Mouse (Mus musculus) gastrocnemius, postnatal 36 days (tissue): ENCODE measurements around the gene Trappc1. TPM values are rescaled to one million over a fixed set of nuclear protein-coding genes. Genes with fewer than 3 reads are reported as not detected.
"Not testable (repeated sequence)": the region's sequence is repeated elsewhere in the genome, so short reads cannot be mapped to it uniquely, and the experiment has no call there.

Experiments used
- DNase-seq, 2 experiments: peaks; one replicate each; pipeline ENCODE4 v3.0.0; 2022
- intact Hi-C: fragments of 180-260 bp; cut with DNase I; formaldehyde crosslinking; loops from one replicate; pipeline ENCODE4 v1.15.1; 2025
- long read RNA-seq, 2 experiments: library from polyadenylated mRNA; stranded (forward); transcript quantifications; one replicate each; pipeline ENCODE4 v2.0.0; 2021
- total RNA-seq, 2 experiments: library from RNA; stranded (reverse); gene quantifications; 2 replicates each; pipeline ENCODE4 v1.2.3; 2021

Trappc1 gene
- total RNA-seq: 10 to 100 TPM; 40.1 to 41.8 TPM
- long read RNA-seq, experiment 1, transcript Trappc1-202 (4 exons, 759 nt): major isoform, 28 of 58 reads
- long read RNA-seq, experiment 1, transcript Trappc1-203 (5 exons, 751 nt): minor isoform, 26 of 58 reads
- long read RNA-seq, experiment 1, partial matches to known transcripts: 3 of 58 reads
- long read RNA-seq, experiment 1, other reads (novel, unspliced or antisense): 1 of 58 reads
- long read RNA-seq, experiment 2, transcript Trappc1-203 (5 exons, 751 nt): minor isoform, 28 of 60 reads
- long read RNA-seq, experiment 2, transcript Trappc1-202 (4 exons, 759 nt): major isoform, 31 of 60 reads
- long read RNA-seq, experiment 2, partial matches to known transcripts: 0 of 60 reads
- long read RNA-seq, experiment 2, other reads (novel, unspliced or antisense): 1 of 60 reads

GRCm38 (mm10) chr11:69323667-69324111 lies at the start of gene Trappc1, which contains the start of gene Cntrob:
TSS of gene Trappc1 (plus strand) at chr11:69323980.
TSS of gene Cntrob (minus strand) at chr11:69323775.
- intact Hi-C loops: loop anchor here (5.0 kb wide), 1 partner anchor 44 kb away; the partner anchor contains the start of gene Chd3
- DNase-seq: peak; percentile 96 to 99

GRCm38 (mm10) chr11:69275650-69276049 lies 48.1 kb upstream of the Trappc1 start:
- no peak for DNase-seq
- intact Hi-C loops: loop anchor here (5.0 kb wide), 1 partner anchor 42 kb away; no protein-coding TSS in a partner anchor

DNA sequence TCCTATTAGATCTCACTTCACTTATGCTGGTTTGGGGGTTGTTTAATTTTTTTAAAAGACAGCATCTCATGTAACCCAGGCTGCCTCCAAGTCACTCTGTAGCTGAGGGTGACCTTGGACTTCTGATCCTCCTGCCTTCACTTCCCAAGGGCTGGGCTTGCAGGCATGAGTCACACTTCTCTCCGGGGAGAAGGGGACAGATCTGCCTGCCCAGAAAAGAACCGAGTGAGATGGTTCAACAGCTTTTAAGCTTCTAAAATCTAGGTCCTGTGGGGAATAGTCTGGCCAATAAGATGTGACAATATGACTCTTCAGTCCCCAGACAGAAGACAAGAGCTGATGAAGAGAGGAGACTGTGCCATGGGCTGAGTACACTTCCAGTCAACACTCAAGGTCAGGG lies 47.7 kb upstream of the Trappc1 start:
- DNase-seq: no peak
- intact Hi-C loops: loop anchor here (5.0 kb wide), 1 partner anchor 41 kb away; no protein-coding TSS in a partner anchor

DNA sequence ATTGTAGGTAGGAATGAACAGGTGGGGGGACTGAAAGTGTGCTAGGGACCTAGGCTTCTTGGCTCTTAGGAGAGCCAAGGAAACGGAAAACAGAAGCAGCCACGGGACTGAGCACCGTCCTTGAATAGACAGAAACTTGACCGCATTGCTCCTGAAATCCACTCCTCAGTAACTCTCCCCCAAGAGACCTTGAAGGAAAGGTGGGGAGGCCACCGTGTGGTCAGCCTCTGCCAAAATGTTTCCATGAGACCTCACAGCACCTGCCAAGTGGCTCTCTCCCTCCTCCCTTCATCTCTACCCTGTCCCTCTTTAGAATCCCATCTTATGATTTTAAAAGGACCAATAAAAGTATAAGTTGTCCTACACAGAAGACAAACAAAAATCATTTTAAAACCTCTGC lies 46.5 kb upstream of the Trappc1 start:
- DNase-seq: no peak
- intact Hi-C loops: loop anchor here (5.0 kb wide), 1 partner anchor 40 kb away; no protein-coding TSS in a partner anchor

DNA sequence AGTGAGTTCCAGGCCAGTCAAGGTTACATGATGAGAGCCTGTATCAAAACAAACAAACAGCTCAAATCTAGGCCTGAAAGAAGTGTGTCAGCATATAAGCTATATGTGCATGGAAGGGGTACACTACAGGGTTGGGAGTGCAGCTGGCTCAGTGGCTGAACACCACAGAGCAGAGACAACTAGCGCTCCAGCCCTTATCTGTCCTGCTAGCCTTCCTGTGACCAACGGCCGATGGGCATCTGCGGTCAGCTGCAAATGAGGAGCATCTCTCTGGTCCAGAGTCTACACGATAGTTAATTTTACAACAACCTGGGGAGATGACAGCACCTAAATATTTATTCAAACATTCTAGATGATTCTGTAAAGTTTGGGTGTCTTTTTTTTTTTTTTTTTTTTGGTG lies 32.7 kb upstream of the Trappc1 start:
- DNase-seq: no peak
- intact Hi-C loops: loop anchor here (2.0 kb wide), 1 partner anchor 60 kb away; no protein-coding TSS in a partner anchor

DNA sequence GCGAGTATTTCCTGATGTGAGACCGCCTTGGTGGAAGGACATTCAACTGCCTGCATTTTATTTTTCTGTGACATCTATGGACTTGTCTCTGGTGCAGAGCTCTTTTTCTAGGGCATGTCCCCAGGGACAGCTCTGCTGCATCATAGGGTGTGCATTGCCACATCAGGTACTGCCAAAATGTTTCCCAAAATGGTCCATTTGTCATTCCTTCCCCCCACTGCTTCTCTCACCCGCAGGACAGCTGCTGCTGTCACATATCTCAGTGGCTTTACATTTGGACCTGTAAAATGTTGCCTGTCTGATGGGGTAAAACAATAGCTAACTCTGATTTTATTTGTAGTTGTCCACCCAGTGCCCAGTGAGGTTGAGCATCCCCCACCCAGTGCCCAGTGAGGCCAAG lies 28.5 kb upstream of the Trappc1 start:
- intact Hi-C loops: no loop called here
- no peak for DNase-seq

DNA sequence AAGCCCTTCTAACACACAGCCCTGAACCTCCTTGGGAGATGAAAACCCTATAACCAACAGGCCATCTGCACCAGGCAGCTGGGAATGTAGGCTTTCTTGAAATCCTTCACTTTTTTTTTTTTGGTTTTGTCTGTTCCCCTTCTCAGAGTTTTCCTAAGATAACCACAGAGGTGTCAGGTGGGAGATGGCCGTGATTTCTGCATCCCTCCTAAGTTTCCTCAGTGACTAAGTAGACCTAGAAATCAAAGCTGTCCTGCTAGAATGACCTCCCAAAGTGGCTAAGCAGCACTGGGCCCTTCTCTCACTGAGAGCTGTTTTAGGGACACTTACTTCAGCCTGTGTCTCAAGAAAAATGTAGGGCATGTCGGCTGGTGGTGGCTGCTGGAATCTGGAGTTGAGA lies 26.0 kb upstream of the Trappc1 start:
- no peak for DNase-seq
- intact Hi-C loops: no loop called here

GRCm38 (mm10) chr11:69298231-69298630 lies 25.5 kb upstream of the Trappc1 start:
- no peak for DNase-seq
- intact Hi-C loops: no loop called here

- DNase-seq: no peak
These were observed 21.0 kb upstream of the Trappc1 start for GRCm38 (mm10) chr11:69302817-69303216.

GRCm38 (mm10) chr11:69305291-69305690 lies 18.5 kb upstream of the Trappc1 start:
- intact Hi-C loops: no loop called here
- DNase-seq: no peak

More at GRCm38 (mm10) chr11:69302817-69303216, 21.0 kb upstream of the Trappc1 start:
- intact Hi-C loops: no loop called here

DNA sequence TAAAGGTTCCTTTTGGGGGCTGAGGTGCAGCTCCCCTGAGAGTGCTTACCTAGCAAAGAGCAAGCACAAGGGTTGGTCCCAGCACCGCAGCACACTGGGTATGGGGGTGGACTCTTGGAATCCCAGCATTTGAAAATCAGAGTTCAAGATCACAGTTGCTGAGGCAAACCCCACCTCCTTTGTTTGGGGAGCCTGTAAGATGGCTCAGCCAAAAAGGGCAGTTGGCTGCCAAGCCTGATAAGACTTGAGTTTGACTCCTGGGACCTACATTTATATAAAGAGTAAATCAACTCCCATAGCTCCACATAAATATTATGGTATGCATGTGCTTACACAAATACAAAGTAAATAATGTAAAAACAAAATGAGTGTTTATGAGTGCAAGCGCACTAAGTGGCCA lies 17.7 kb upstream of the Trappc1 start:
- intact Hi-C loops: no loop called here

GRCm38 (mm10) chr11:69311266-69311665 lies 12.5 kb upstream of the Trappc1 start:
- DNase-seq: peak; percentile 17 to 31
- intact Hi-C loops: no loop called here

More for the DNA sequence above, 17.7 kb upstream of the Trappc1 start:
- DNase-seq: no peak

DNA sequence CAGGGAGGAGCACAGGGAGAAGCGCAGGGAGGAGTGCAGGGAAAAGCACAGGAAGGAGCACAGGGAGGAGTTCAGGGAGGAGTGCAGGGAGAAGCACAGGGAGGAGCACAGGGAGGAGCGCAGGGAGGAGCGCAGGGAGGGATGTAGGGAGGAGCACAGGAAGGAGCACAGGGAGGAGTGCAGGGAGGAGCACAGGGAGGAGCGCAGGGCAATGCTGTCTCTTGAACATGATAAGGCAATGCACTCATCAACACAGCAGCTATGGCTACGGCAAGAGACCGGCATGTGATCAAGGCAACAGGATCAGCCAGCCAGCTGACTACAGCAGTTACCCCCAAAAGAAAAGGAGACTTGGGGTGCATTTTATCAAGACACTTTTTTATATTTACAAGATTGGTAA lies 7.4 kb upstream of the Trappc1 start:
- no peak for DNase-seq
- intact Hi-C loops: loop anchor here (5.0 kb wide), 1 partner anchor 39 kb away; no protein-coding TSS in a partner anchor

DNA sequence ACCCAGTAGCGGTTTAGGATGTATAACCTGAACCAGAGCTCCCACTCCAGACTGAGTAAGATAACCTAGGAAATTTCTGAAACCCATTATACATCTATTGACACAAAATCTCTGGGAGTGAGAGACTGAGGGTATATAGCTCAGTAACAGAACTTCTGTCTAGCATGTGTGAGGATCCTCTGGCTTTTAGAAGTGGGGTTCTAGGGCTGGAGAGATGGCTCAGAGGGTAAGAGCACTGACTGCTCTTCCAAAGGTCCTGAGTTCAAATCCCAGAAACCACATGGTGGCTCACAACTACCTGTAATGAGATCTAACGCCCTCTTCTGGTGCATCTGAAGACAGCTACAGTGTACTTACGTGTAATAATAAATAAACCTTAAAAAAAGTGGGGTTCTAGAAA lies 5.8 kb upstream of the Trappc1 start:
- not testable (repeated sequence) for DNase-seq
- intact Hi-C loops: loop anchor here (5.0 kb wide), 1 partner anchor 41 kb away; no protein-coding TSS in a partner anchor

- DNase-seq: no peak
- intact Hi-C loops: loop anchor here (5.0 kb wide), 1 partner anchor 46 kb away; the partner anchor contains the start of gene Chd3
These were observed 2.2 kb upstream of the Trappc1 start for GRCm38 (mm10) chr11:69321580-69321979.

DNA sequence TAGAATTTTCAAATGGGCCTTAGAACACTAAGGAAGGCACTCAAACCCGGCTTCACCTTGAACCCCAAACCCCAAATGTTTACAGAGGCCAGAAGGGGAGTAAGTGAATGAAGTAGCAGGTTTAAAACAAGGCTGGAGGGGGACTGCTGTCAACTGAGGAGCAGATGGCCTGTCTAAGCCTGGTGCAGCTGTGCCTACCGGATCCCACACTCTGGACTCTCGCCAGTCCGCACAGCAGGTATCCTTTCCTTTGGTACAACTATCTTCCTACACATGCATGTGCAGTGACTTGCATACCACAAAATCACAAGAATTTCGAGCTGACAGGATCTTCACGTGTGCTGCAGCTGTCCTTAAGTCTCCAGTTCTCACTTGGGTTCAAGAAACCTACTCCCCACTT lies 1.8 kb upstream of the Trappc1 start:
- intact Hi-C loops: loop anchor here (5.0 kb wide), 1 partner anchor 45 kb away; the partner anchor contains the start of gene Chd3
- DNase-seq: no peak

GRCm38 (mm10) chr11:69322693-69323471 lies 898 bp upstream of the Trappc1 start:
- DNase-seq: no peak
- intact Hi-C loops: loop anchor here (5.0 kb wide), 1 partner anchor 44 kb away; the partner anchor contains the start of gene Chd3

DNA sequence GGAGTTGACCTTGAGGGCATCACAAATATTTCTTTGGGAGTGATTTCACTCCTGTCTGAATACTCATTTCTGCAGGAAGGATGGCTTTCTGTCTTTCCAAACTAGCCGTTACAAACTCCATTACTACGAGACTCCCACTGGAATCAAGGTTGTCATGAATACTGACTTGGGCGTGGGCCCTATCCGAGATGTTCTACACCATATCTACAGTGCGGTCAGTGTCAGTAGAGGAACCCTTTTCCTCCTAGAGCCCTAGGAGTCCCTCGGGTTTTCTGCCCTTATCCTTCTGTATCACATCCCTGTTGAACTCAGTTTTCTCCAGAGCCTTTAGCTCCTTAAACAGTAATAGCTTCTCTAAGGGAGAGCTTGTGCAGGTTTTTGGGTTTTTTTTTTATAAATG lies 969 bp downstream of the Trappc1 start:
- intact Hi-C loops: loop anchor here (5.0 kb wide), 1 partner anchor 43 kb away; the partner anchor contains the start of gene Chd3
- DNase-seq: no peak

DNA sequence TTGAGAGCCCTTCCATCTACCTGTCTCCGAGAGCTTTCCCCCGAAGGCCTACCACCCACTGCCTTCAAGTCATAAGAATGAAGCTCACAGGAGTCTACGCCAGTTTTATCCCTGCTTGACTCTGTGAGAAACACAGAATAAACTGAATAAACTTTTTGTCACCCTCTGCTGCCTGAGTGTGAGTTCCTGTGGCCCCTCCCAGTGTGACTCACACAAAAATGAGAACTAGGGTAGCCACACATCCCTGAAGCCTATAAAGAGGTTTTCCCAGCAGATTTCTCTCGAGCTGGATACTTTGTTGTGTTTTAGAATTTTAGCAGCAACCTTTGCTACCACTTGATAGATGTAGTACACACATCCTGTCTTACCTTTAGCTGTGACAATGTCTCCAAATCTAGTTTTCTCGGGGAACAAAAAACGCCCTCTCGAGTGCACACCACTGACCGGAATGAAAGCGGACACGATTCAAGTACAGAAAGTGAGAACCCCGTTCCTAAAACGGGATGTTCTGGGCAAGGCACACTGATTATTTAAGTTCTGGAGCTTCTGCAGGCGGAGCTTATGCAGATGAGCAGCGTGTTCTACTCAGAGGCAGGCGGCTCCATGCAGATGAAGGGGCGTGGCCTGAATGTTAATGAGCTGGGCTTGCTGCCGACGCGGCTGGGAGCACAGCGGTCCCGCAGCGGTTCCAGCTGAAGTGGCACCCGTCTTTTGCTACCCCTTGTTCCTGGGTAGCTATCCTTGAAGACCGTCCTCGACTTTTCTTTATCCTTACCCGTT lies 2.0 kb downstream of the Trappc1 start, which contains the start of gene Kcnab3:
Gene Kcnab3, plus strand, starts transcription at position 631 of the 780 bp plus-strand sequence.
- DNase-seq: peak; percentile 68 to 79
- intact Hi-C loops: no loop called here
